8 mouse cellular contexts compared by ENCODE assay signal in genomic region chr16:18229622-18230021, GRCm38 (mm10). TPM values are rescaled to one million over a fixed set of nuclear protein-coding genes. Genes with fewer than 3 reads are reported as not detected.
DNase-seq lines count a peak whose midpoint lies in the region; ATAC-seq and TF ChIP-seq lines count a peak whose summit lies in the region.
"Had no signal": no experiment of that assay in that cellular context is flagged by ENCODE, and none has a peak within 500 bp of the region (broad histone marks: within the 10 kb centered on the region; RNA-seq: fewer than 3 reads in every experiment).

No protein-coding gene starts in this region.

- H3K36me3 ChIP-seq in lung, postnatal 0 days (ENCODE audit: insufficient read depth, low read length), result 0 out of 2 replicates have a peak, but pooled peaks cover under 1% of the 10 kb centered on the region
- peaks cover 45% of the 10 kb centered on the region for H3K36me3 ChIP-seq in heart, embryonic 13.5 days

- WGBS in lung, postnatal 0 days, result 35% methylated on average over 11 of the region's 11 CpGs
- WGBS in heart, embryonic 13.5 days, result 30% methylated on average over 11 of the region's 11 CpGs

- peaks cover 12% of the 10 kb centered on the region; the same call in 1 of the 2 replicates for H3K4me1 ChIP-seq in lung, postnatal 0 days (ENCODE audit: insufficient read depth, low read depth, low read length)
- peaks cover 73% of the 10 kb centered on the region for H3K4me1 ChIP-seq in heart, embryonic 13.5 days

- H3K9ac ChIP-seq in lung, postnatal 0 days (replicated peaks; ENCODE audit: low read depth), result no peak overlapping the region
- H3K9ac ChIP-seq in heart, embryonic 13.5 days, result peak overlapping the region; percentile 75

- H3K4me3 ChIP-seq in lung, postnatal 0 days (ENCODE audit: low read depth, low read length), result no peak overlapping the region
- H3K4me3 ChIP-seq in heart, embryonic 13.5 days, result peak overlapping the region; percentile 29

- H3K27ac ChIP-seq in lung, postnatal 0 days (ENCODE audit: low read length), result no peak overlapping the region
- H3K27ac ChIP-seq in heart, embryonic 13.5 days (replicated peaks), result peak overlapping the region; percentile 98

- no peaks in the 10 kb centered on the region for H3K27me3 ChIP-seq in lung, postnatal 0 days (replicated peaks; ENCODE audit: insufficient read depth, low read length)
- H3K27me3 ChIP-seq in heart, embryonic 13.5 days (replicated peaks), result no peaks in the 10 kb centered on the region

- no peak for TF ChIP-seq CTCF in lung, postnatal 0 days (IDR thresholded peaks at IDR 0.05)

- peak; percentile 33 for DNase-seq in lung, postnatal 10 days
- no peak for DNase-seq in lung, postnatal 0 days (ENCODE audit: low spot score)
- peak; percentile 85 to 89 for DNase-seq in cerebellum, postnatal 25 days
- DNase-seq in left cerebral cortex, adult 9 months (ENCODE audit: low spot score in 2 of 2), result peak; percentile 83 to 92
- DNase-seq in adipocyte (ENCODE audit: low spot score), result no peak

- TF ChIP-seq EP300 in lung, postnatal 0 days (IDR thresholded peaks at IDR 0.05), result no peak

- ATAC-seq in lung, postnatal 0 days, result no peak
- ATAC-seq in heart, embryonic 13.5 days (ENCODE audit: extremely low read depth, insufficient number of reproducible peaks, low FRiP score, low TSS enrichment), result peak; percentile 53; the same call in 1 of the 2 replicates
- ATAC-seq in megakaryocyte-erythroid progenitor cell, adult 5-6 weeks (replicated peaks; ENCODE audit: low FRiP score, low TSS enrichment, poor library complexity, severe bottlenecking), result no peak

- no peak overlapping the region for H3K4me2 ChIP-seq in lung, postnatal 0 days (replicated peaks; ENCODE audit: low read depth, low read length)
- peak overlapping the region; percentile 65 for H3K4me2 ChIP-seq in heart, embryonic 13.5 days

- no peaks in the 10 kb centered on the region for H3K9me3 ChIP-seq in lung, postnatal 0 days (ENCODE audit: low read length)
- H3K9me3 ChIP-seq in heart, embryonic 13.5 days, result no peaks in the 10 kb centered on the region

RNA-seq across cellular contexts. Expression of gene Zdhhc8, which starts 5.3 kb away (rescaled TPM):
- 12.9 and 13.9 TPM in 2 replicates for polyA plus RNA-seq in lung, postnatal 0 days (2015; fragmentation: Nextera tagmentation; extraction: Ambion mirVana)
- polyA plus RNA-seq in heart, embryonic 13.5 days (2015; fragmentation: Nextera tagmentation; extraction: Ambion mirVana), result 20.7 and 22.1 TPM in 2 replicates
- 3.1 and 4.8 TPM in 2 replicates for total RNA-seq in megakaryocyte-erythroid progenitor cell, adult 5-6 weeks (2014; fragmentation: Nextera tagmentation)
- total RNA-seq in megakaryocyte-erythroid progenitor cell, adult 5-6 weeks (2017), result 0.56 and 4.5 TPM in 2 replicates

RNA-seq across cellular contexts. Expression of gene Ccdc188, which starts 11.9 kb away (rescaled TPM):
- not detected in 2 replicates for polyA plus RNA-seq in lung, postnatal 0 days (2015; fragmentation: Nextera tagmentation; extraction: Ambion mirVana)
- polyA plus RNA-seq in heart, embryonic 13.5 days (2015; fragmentation: Nextera tagmentation; extraction: Ambion mirVana), result not detected in 2 replicates
- not detected in 2 replicates for total RNA-seq in megakaryocyte-erythroid progenitor cell, adult 5-6 weeks (2014; fragmentation: Nextera tagmentation)
- total RNA-seq in megakaryocyte-erythroid progenitor cell, adult 5-6 weeks (2017), result not detected in 2 replicates
- total RNA-seq: neutrophil, adult 5-6 weeks had no signal

RNA-seq across cellular contexts. Expression of gene Trmt2a, which starts 18.9 kb away (rescaled TPM):
- polyA plus RNA-seq in lung, postnatal 0 days (2015; fragmentation: Nextera tagmentation; extraction: Ambion mirVana), result 39.2 and 39.7 TPM in 2 replicates
- polyA plus RNA-seq in heart, embryonic 13.5 days (2015; fragmentation: Nextera tagmentation; extraction: Ambion mirVana), result 62.3 and 66.2 TPM in 2 replicates
- total RNA-seq in megakaryocyte-erythroid progenitor cell, adult 5-6 weeks (2014; fragmentation: Nextera tagmentation), result 162 and 237 TPM in 2 replicates
- 56.6 and 73.7 TPM in 2 replicates for total RNA-seq in megakaryocyte-erythroid progenitor cell, adult 5-6 weeks (2017)

RNA-seq across cellular contexts. Expression of gene Ranbp1, which starts 18.9 kb away (rescaled TPM):
- 155 and 163 TPM in 2 replicates for polyA plus RNA-seq in lung, postnatal 0 days (2015; fragmentation: Nextera tagmentation; extraction: Ambion mirVana)
- polyA plus RNA-seq in heart, embryonic 13.5 days (2015; fragmentation: Nextera tagmentation; extraction: Ambion mirVana), result 409 and 412 TPM in 2 replicates
- 485 and 544 TPM in 2 replicates for total RNA-seq in megakaryocyte-erythroid progenitor cell, adult 5-6 weeks (2014; fragmentation: Nextera tagmentation)
- 572 and 765 TPM in 2 replicates for total RNA-seq in megakaryocyte-erythroid progenitor cell, adult 5-6 weeks (2017)

RNA-seq across cellular contexts. Expression of gene Gm49776, which starts 28.5 kb away (rescaled TPM):
- polyA plus RNA-seq in lung, postnatal 0 days (2015; fragmentation: Nextera tagmentation; extraction: Ambion mirVana), result 2.2 and 2.5 TPM in 2 replicates
- polyA plus RNA-seq in heart, embryonic 13.5 days (2015; fragmentation: Nextera tagmentation; extraction: Ambion mirVana), result 1.8 and 2.7 TPM in 2 replicates
- not detected in 2 replicates for total RNA-seq in megakaryocyte-erythroid progenitor cell, adult 5-6 weeks (2014; fragmentation: Nextera tagmentation)
- total RNA-seq in megakaryocyte-erythroid progenitor cell, adult 5-6 weeks (2017), result 0.47 TPM in 1 of 2 replicates, not detected in the other
- total RNA-seq: neutrophil, adult 5-6 weeks had no signal

Comparison
In these comparisons a context has a peak if more than half of its experiments do, and no peak if none do; other contexts are left out.
1. DNase-seq: peak in lung, postnatal 10 days (single experiment), cerebellum, postnatal 25 days (2 of 2) and left cerebral cortex, adult 9 months (2 of 2); none in lung, postnatal 0 days (single experiment) and adipocyte (single experiment).